In the genomic region with DNA sequence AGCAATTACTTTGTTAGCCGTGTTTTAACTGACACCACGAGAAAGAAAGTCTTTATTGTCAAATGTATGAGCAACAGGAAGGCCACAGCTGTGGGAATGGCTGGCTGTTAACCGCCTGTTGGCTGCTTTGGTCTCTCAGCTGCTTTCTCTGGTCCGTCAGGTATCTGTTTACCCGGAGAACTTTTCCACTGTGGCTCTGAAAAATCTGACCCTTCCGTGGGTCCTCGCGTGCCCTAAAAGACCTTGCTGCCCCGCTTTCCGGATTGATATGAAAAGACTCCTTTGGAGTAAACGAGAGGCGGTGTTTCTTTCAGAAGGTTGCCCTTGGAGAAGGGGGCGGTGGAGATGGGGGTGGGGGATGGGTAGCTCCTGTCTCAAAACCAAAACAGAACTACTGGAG, we compare ENCODE assay signal across 8 mouse cellular contexts.
DNase-seq lines count a peak whose midpoint lies in the region; ATAC-seq and TF ChIP-seq lines count a peak whose summit lies in the region.

No protein-coding gene starts in this region.

- intact Hi-C loops in heart, adult 2 months (cut with DNase I): no loop called here

- H3K4me2 ChIP-seq in heart, postnatal 0 days (ENCODE audit: low read depth, low read length): peak overlapping the region; percentile 70
- peak overlapping the region; percentile 72 for H3K4me2 ChIP-seq in embryonic facial prominence, embryonic 14.5 days (ENCODE audit: low read depth, low read length)
- H3K4me2 ChIP-seq in kidney, postnatal 0 days (ENCODE audit: low read length): peak overlapping the region; percentile 58

- no peaks in the 10 kb centered on the region for H3K9me3 ChIP-seq in heart, postnatal 0 days (replicated peaks; ENCODE audit: control insufficient read depth, low read length)
- H3K9me3 ChIP-seq in embryonic facial prominence, embryonic 14.5 days (ENCODE audit: control insufficient read depth, low read length): no peaks in the 10 kb centered on the region
- no peaks in the 10 kb centered on the region for H3K9me3 ChIP-seq in kidney, postnatal 0 days (replicated peaks; ENCODE audit: low read length)

- no peak for DNase-seq in heart, postnatal 0 days (ENCODE audit: low spot score)
- DNase-seq in heart, adult 2 months: no peak
- peak; percentile 33 for DNase-seq in embryonic facial prominence, embryonic 14.5 days (ENCODE audit: low spot score)
- peak; percentile 20 for DNase-seq in kidney, postnatal 0 days (ENCODE audit: low spot score)
- DNase-seq in neural tube, embryonic 10.5 days (ENCODE audit: extremely low spot score, low spot score): peak; percentile 53
- DNase-seq in thymus, adult 18-20 months: no peak
- no peak for DNase-seq in layer of hippocampus, postnatal 36 days
- no peak for DNase-seq in left cerebral cortex, adult 11 months (ENCODE audit: low spot score)

- ATAC-seq in heart, postnatal 0 days (ENCODE audit: insufficient read depth, low read depth): no peak
- ATAC-seq in embryonic facial prominence, embryonic 14.5 days (ENCODE audit: low read depth): peak; percentile 20; the same call in 1 of the 2 replicates
- ATAC-seq in kidney, postnatal 0 days (replicated peaks; ENCODE audit: low FRiP score, low read depth): peak; percentile 22; the same call in 1 of the 2 replicates

- no peak overlapping the region for H3K27ac ChIP-seq in heart, postnatal 0 days (ENCODE audit: low read depth)
- no peak overlapping the region for H3K27ac ChIP-seq in heart, adult 2 months
- no peak overlapping the region for H3K27ac ChIP-seq in embryonic facial prominence, embryonic 14.5 days (replicated peaks; ENCODE audit: low read depth, low read length)
- peak overlapping the region; percentile 42; the same call in 1 of the 2 replicates for H3K27ac ChIP-seq in kidney, postnatal 0 days

- peak overlapping the region; percentile 24; the same call in 1 of the 2 replicates for H3K9ac ChIP-seq in heart, postnatal 0 days (replicated peaks; ENCODE audit: low read depth, low read length)
- H3K9ac ChIP-seq in heart, adult 2 months (ENCODE audit: low read depth, low read length): no peak overlapping the region
- H3K9ac ChIP-seq in embryonic facial prominence, embryonic 14.5 days (ENCODE audit: low read depth, low read length): peak overlapping the region; percentile 49
- H3K9ac ChIP-seq in kidney, postnatal 0 days (ENCODE audit: low read depth, low read length): 0 out of 2 replicates have a peak overlapping the region, but pooled peaks have one; percentile 24

- 4% methylated on average over 13 of the region's 13 CpGs for WGBS in heart, postnatal 0 days
- 3% methylated on average over 13 of the region's 13 CpGs for WGBS in heart, adult 2 months
- 4% methylated on average over 13 of the region's 13 CpGs for WGBS in embryonic facial prominence, embryonic 14.5 days
- WGBS in kidney, postnatal 0 days: under 1% methylated on average over 13 of the region's 13 CpGs

- H3K4me3 ChIP-seq in heart, postnatal 0 days (ENCODE audit: low read depth, low read length): peak overlapping the region; percentile 41
- H3K4me3 ChIP-seq in heart, adult 2 months: no peak overlapping the region
- H3K4me3 ChIP-seq in embryonic facial prominence, embryonic 14.5 days (ENCODE audit: low read depth, low read length): peak overlapping the region; percentile 36
- peak overlapping the region; percentile 29 for H3K4me3 ChIP-seq in kidney, postnatal 0 days (replicated peaks; ENCODE audit: low read depth, low read length)

- H3K4me1 ChIP-seq in heart, postnatal 0 days (ENCODE audit: control insufficient read depth, insufficient read depth): peaks cover 6% of the 10 kb centered on the region; the same call in 1 of the 2 replicates
- no peaks in the 10 kb centered on the region for H3K4me1 ChIP-seq in heart, adult 2 months (ENCODE audit: control insufficient read depth, insufficient read depth, low read length)
- H3K4me1 ChIP-seq in embryonic facial prominence, embryonic 14.5 days (ENCODE audit: control insufficient read depth, insufficient read depth, low read length): peaks cover 14% of the 10 kb centered on the region; the same call in 1 of the 2 replicates
- H3K4me1 ChIP-seq in kidney, postnatal 0 days (replicated peaks; ENCODE audit: insufficient read depth, low read length): 0 out of 2 replicates have a peak, but pooled peaks cover 4% of the 10 kb centered on the region

- no peak for TF ChIP-seq POLR2A in heart, adult 2 months (IDR thresholded peaks at IDR 0.05; ENCODE audit: insufficient read depth, low read depth, low read length)

- H3K27me3 ChIP-seq in heart, postnatal 0 days (ENCODE audit: control insufficient read depth, insufficient read depth, low read length): no peaks in the 10 kb centered on the region
- H3K27me3 ChIP-seq in heart, adult 2 months (ENCODE audit: control insufficient read depth, insufficient read depth, low read length): peaks cover 1% of the 10 kb centered on the region; the same call in 1 of the 2 replicates
- no peaks in the 10 kb centered on the region for H3K27me3 ChIP-seq in embryonic facial prominence, embryonic 14.5 days (replicated peaks; ENCODE audit: control insufficient read depth, insufficient read depth, low read length)
- H3K27me3 ChIP-seq in kidney, postnatal 0 days (ENCODE audit: insufficient read depth, low read length): no peaks in the 10 kb centered on the region

- no peak for TF ChIP-seq EP300 in heart, postnatal 0 days (IDR thresholded peaks at IDR 0.05; ENCODE audit: low read depth)
- no peak for TF ChIP-seq EP300 in heart, adult 2 months (IDR thresholded peaks at IDR 0.05; ENCODE audit: insufficient read depth, low read depth, low read length)

- no peaks in the 10 kb centered on the region for H3K79me2 ChIP-seq in heart, adult 2 months (replicated peaks; ENCODE audit: control insufficient read depth, insufficient read depth, low read length)

- TF ChIP-seq CTCF in heart, postnatal 0 days (IDR thresholded peaks at IDR 0.05; ENCODE audit: low read depth): no peak
- no peak for TF ChIP-seq CTCF in heart, adult 2 months (IDR thresholded peaks at IDR 0.05)
- no peak for TF ChIP-seq CTCF in kidney, postnatal 0 days (IDR thresholded peaks at IDR 0.05; ENCODE audit: low read depth)

- H3K36me3 ChIP-seq in heart, postnatal 0 days (replicated peaks; ENCODE audit: control insufficient read depth, insufficient read depth, low read length): no peaks in the 10 kb centered on the region
- H3K36me3 ChIP-seq in heart, adult 2 months (ENCODE audit: control insufficient read depth, insufficient read depth, low read length): no peaks in the 10 kb centered on the region
- H3K36me3 ChIP-seq in embryonic facial prominence, embryonic 14.5 days (ENCODE audit: control insufficient read depth, insufficient read depth, low read length): no peaks in the 10 kb centered on the region
- no peaks in the 10 kb centered on the region for H3K36me3 ChIP-seq in kidney, postnatal 0 days (ENCODE audit: insufficient read depth, low read length)

Comparison
In these comparisons a context has a peak if more than half of its experiments do, and no peak if none do; other contexts are left out.
1. DNase-seq: peak in embryonic facial prominence, embryonic 14.5 days (single experiment), kidney, postnatal 0 days (single experiment) and neural tube, embryonic 10.5 days (single experiment); none in heart, postnatal 0 days (single experiment), heart, adult 2 months (0 of 2), thymus, adult 18-20 months (0 of 2), layer of hippocampus, postnatal 36 days (0 of 2) and left cerebral cortex, adult 11 months (single experiment).
2. Peak in every context shown above with its lines, with median percentiles within 50 percentile points of each other: H3K4me2 ChIP-seq.